Mouse (Mus musculus): ENCODE measurements around the gene Olfr108. TPM values are rescaled to one million over a fixed set of nuclear protein-coding genes. Genes with fewer than 3 reads are reported as not detected.

Olfr108 gene
- polyA plus RNA-seq (2014; fragmentation: Illumina TruSeq; extraction: RNeasy Lipid Tissue Mini Kit (QIAGEN cat#74804)), result not detected

GRCm38 (mm10) chr17:37445180-37445579 is at the start of gene Olfr108:
TSS of gene Olfr108 (plus strand) at chr17:37445480.

GRCm38 (mm10) chr17:37398926-37399325 is 46.4 kb upstream of the Olfr108 start, which contains the start of gene Olfr107:
TSS of gene Olfr107 (plus strand) at chr17:37399226.

GRCm38 (mm10) chr17:37458616-37459015 is 13.3 kb downstream of the Olfr108 start, which contains the start of gene Olfr109:
TSS of gene Olfr109 (plus strand) at chr17:37458916.

GRCm38 (mm10) chr17:37483452-37483851 is 38.2 kb downstream of the Olfr108 start, which contains the start of gene H2-M2:
TSS of gene H2-M2 (minus strand) at chr17:37483552.

GRCm38 (mm10) chr17:37491930-37492518 is 46.7 kb downstream of the Olfr108 start, which contains the start of gene Olfr110:
TSS of gene Olfr110 (plus strand) at chr17:37492468.

Other genes starting within 250 kb of the Olfr108 start
- gene Olfr94, start 244.5 kb upstream of the Olfr108 start, polyA plus RNA-seq (2014; fragmentation: Illumina TruSeq; extraction: RNeasy Lipid Tissue Mini Kit (QIAGEN cat#74804)), result not detected
- not detected for gene Olfr95, start 232.4 kb upstream of the Olfr108 start, polyA plus RNA-seq (2014; fragmentation: Illumina TruSeq; extraction: RNeasy Lipid Tissue Mini Kit (QIAGEN cat#74804))
- gene Olfr96, start 225.3 kb upstream of the Olfr108 start, polyA plus RNA-seq (2014; fragmentation: Illumina TruSeq; extraction: RNeasy Lipid Tissue Mini Kit (QIAGEN cat#74804)), result not detected
- not detected for gene Olfr97, start 208.2 kb upstream of the Olfr108 start, polyA plus RNA-seq (2014; fragmentation: Illumina TruSeq; extraction: RNeasy Lipid Tissue Mini Kit (QIAGEN cat#74804))
- not detected for gene Olfr98, start 181.7 kb upstream of the Olfr108 start, polyA plus RNA-seq (2014; fragmentation: Illumina TruSeq; extraction: RNeasy Lipid Tissue Mini Kit (QIAGEN cat#74804))
- 3.9 TPM for gene H2-M3, start 175.3 kb upstream of the Olfr108 start, polyA plus RNA-seq (2014; fragmentation: Illumina TruSeq; extraction: RNeasy Lipid Tissue Mini Kit (QIAGEN cat#74804))
- not detected for gene Olfr99, start 162.0 kb upstream of the Olfr108 start, polyA plus RNA-seq (2014; fragmentation: Illumina TruSeq; extraction: RNeasy Lipid Tissue Mini Kit (QIAGEN cat#74804))
- gene Olfr101, start 141.2 kb upstream of the Olfr108 start, polyA plus RNA-seq (2014; fragmentation: Illumina TruSeq; extraction: RNeasy Lipid Tissue Mini Kit (QIAGEN cat#74804)), result not detected
- gene Olfr102, start 128.4 kb upstream of the Olfr108 start, polyA plus RNA-seq (2014; fragmentation: Illumina TruSeq; extraction: RNeasy Lipid Tissue Mini Kit (QIAGEN cat#74804)), result not detected
- gene Olfr103, start 105.8 kb upstream of the Olfr108 start, polyA plus RNA-seq (2014; fragmentation: Illumina TruSeq; extraction: RNeasy Lipid Tissue Mini Kit (QIAGEN cat#74804)), result not detected
- not detected for gene Olfr104-ps, start 85.9 kb upstream of the Olfr108 start, polyA plus RNA-seq (2014; fragmentation: Illumina TruSeq; extraction: RNeasy Lipid Tissue Mini Kit (QIAGEN cat#74804))
- not detected for gene Olfr105-ps, start 66.4 kb upstream of the Olfr108 start, polyA plus RNA-seq (2014; fragmentation: Illumina TruSeq; extraction: RNeasy Lipid Tissue Mini Kit (QIAGEN cat#74804))
- not detected for gene Olfr106-ps, start 55.1 kb upstream of the Olfr108 start, polyA plus RNA-seq (2014; fragmentation: Illumina TruSeq; extraction: RNeasy Lipid Tissue Mini Kit (QIAGEN cat#74804))
- gene Olfr107, start 46.3 kb upstream of the Olfr108 start, polyA plus RNA-seq (2014; fragmentation: Illumina TruSeq; extraction: RNeasy Lipid Tissue Mini Kit (QIAGEN cat#74804)), result not detected
- not detected for gene Olfr109, start 13.4 kb downstream of the Olfr108 start, polyA plus RNA-seq (2014; fragmentation: Illumina TruSeq; extraction: RNeasy Lipid Tissue Mini Kit (QIAGEN cat#74804))
- 1.7 TPM for gene H2-M2, start 38.1 kb downstream of the Olfr108 start, polyA plus RNA-seq (2014; fragmentation: Illumina TruSeq; extraction: RNeasy Lipid Tissue Mini Kit (QIAGEN cat#74804))
- not detected for gene Olfr110, start 47.0 kb downstream of the Olfr108 start, polyA plus RNA-seq (2014; fragmentation: Illumina TruSeq; extraction: RNeasy Lipid Tissue Mini Kit (QIAGEN cat#74804))
- 0.34 TPM for gene Olfr111, start 62.5 kb downstream of the Olfr108 start, polyA plus RNA-seq (2014; fragmentation: Illumina TruSeq; extraction: RNeasy Lipid Tissue Mini Kit (QIAGEN cat#74804))
- not detected for gene Olfr112, start 124.0 kb downstream of the Olfr108 start, polyA plus RNA-seq (2014; fragmentation: Illumina TruSeq; extraction: RNeasy Lipid Tissue Mini Kit (QIAGEN cat#74804))
- gene Olfr113, start 132.2 kb downstream of the Olfr108 start, polyA plus RNA-seq (2014; fragmentation: Illumina TruSeq; extraction: RNeasy Lipid Tissue Mini Kit (QIAGEN cat#74804)), result not detected
- not detected for gene Olfr114, start 147.3 kb downstream of the Olfr108 start, polyA plus RNA-seq (2014; fragmentation: Illumina TruSeq; extraction: RNeasy Lipid Tissue Mini Kit (QIAGEN cat#74804))
- gene Olfr115, start 181.6 kb downstream of the Olfr108 start, polyA plus RNA-seq (2014; fragmentation: Illumina TruSeq; extraction: RNeasy Lipid Tissue Mini Kit (QIAGEN cat#74804)), result not detected
- not detected for gene Olfr116, start 181.7 kb downstream of the Olfr108 start, polyA plus RNA-seq (2014; fragmentation: Illumina TruSeq; extraction: RNeasy Lipid Tissue Mini Kit (QIAGEN cat#74804))
- gene Olfr117, start 218.3 kb downstream of the Olfr108 start, polyA plus RNA-seq (2014; fragmentation: Illumina TruSeq; extraction: RNeasy Lipid Tissue Mini Kit (QIAGEN cat#74804)), result not detected
- not detected for gene Olfr118, start 221.5 kb downstream of the Olfr108 start, polyA plus RNA-seq (2014; fragmentation: Illumina TruSeq; extraction: RNeasy Lipid Tissue Mini Kit (QIAGEN cat#74804))

Data from ovary, adult 10 weeks (tissue).